Mouse (Mus musculus): Measurements from ENCODE around the gene Hsd3b7. TPM values are rescaled to one million over a fixed set of nuclear protein-coding genes. Genes with fewer than 3 reads are reported as not detected.

Gene Hsd3b7
- 1 to 10 TPM; 1.5 to 6.4 TPM for polyA plus RNA-seq (2017; shearing (Covaris generic))

DNA sequence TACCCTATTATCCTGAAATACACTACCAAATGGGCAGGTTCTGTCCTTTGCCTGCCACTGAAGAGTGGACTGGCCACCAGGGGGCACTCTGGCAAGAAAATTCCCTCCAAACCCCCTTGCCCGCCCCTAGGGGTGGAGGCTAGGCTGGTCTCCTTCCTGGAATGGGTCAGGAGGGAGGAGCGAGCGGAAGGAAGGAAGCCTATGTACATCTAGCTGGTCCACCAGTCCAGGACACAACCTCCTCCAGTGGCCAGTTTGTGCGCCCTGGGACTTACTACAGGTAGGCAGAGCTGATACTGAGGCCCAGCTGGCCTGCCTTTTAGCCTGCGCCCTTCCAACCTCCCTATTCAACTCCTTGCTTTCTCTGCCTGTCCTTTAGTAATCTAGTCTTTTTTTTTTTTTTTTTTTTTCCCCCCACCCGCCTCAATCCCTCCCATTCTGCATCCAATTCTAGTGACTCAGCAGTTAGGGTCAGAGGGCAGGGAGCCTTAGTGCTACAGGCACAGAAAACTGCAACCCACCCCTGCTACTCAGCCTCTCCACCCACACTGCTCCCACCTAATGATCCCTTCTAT, at the start of gene Hsd3b7:
TSS of gene Hsd3b7 (plus strand) at position 170 of the 575 bp plus-strand sequence.

GRCm38 (mm10) chr7:127769651-127770038, 30.8 kb upstream of the Hsd3b7 start, which contains the start of gene Orai3:
TSS of gene Orai3 (plus strand) at chr7:127769815.

DNA sequence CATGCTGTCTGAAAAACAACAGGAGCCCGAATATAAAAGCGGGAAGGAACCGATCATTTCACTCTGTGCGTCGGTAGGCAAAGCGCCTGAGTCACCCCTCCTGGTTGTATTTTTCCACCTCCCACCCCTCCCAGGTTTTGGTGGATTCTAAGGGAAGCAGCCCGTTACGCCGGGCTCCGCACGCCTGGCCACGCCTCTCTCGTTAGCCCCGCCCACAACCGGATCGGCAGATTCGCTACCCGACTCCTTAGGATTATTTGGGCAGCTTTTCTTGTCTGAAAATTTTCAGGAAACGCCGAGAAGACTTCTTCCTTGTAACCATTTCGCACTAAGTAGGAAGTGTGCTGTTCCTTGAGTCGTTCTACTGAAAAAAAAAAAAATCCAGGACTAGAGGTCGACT, 24.0 kb upstream of the Hsd3b7 start, which contains the start of gene Setd1a:
TSS of gene Setd1a (plus strand) at position 245 of the 400 bp plus-strand sequence.

DNA sequence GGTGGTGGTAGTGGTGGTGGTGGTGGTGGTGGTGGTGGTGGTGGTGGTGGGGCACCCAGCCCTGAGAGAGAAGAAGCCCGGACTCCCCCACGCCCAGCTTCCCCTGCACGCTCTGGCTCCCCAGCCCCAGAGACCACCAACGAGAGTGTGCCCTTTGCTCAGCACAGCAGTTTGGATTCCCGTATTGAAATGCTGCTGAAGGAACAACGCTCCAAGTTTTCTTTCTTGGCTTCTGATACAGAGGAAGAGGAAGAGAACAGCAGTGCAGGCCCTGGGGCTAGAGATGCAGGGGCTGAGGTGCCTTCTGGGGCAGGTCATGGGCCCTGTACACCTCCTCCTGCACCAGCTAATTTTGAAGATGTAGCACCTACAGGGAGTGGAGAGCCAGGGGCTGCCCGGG, 15.1 kb upstream of the Hsd3b7 start, which contains the start of gene Gm49388:
TSS of gene Gm49388 (plus strand) at position 301 of the 400 bp plus-strand sequence.

GRCm38 (mm10) chr7:127824176-127824871, 23.9 kb downstream of the Hsd3b7 start, which contains the start of the genes Stx4a and Stx1b:
TSS of gene Stx4a (plus strand) at chr7:127824294.
TSS of gene Stx1b (minus strand) at chr7:127824549.

Other genes starting within 250 kb of the Hsd3b7 start
- 10 to 100 TPM; 12.1 to 19.3 TPM for gene Tmem265, start 239.2 kb upstream of the Hsd3b7 start, polyA plus RNA-seq (2017; shearing (Covaris generic))
- 100 to 1,000 TPM; 109 to 114 TPM for gene Phkg2, start 227.3 kb upstream of the Hsd3b7 start, polyA plus RNA-seq (2017; shearing (Covaris generic))
- 1 to 10 TPM in 1 of 2 experiments, under 1 TPM in 1; 0.23 to 1.2 TPM for gene Ccdc189, start 212.0 kb upstream of the Hsd3b7 start, polyA plus RNA-seq (2017; shearing (Covaris generic))
- 100 to 1,000 TPM in 1 of 2 experiments, 10 to 100 TPM in 1; 62.0 to 103 TPM for gene Rnf40, start 211.8 kb upstream of the Hsd3b7 start, polyA plus RNA-seq (2017; shearing (Covaris generic))
- gene Zfp629, start 184.8 kb upstream of the Hsd3b7 start, polyA plus RNA-seq (2017; shearing (Covaris generic)) = under 1 TPM; 0.49 to 0.92 TPM
- 10 to 100 TPM; 71.9 to 74.6 TPM for gene Bcl7c, start 91.7 kb upstream of the Hsd3b7 start, polyA plus RNA-seq (2017; shearing (Covaris generic))
- gene Ctf1, start 87.9 kb upstream of the Hsd3b7 start, polyA plus RNA-seq (2017; shearing (Covaris generic)) = not detected
- not detected for gene Ctf2, start 68.4 kb upstream of the Hsd3b7 start, polyA plus RNA-seq (2017; shearing (Covaris generic))
- 1 to 10 TPM in 1 of 2 experiments, under 1 TPM in 1; 0.74 to 1.4 TPM for gene Fbxl19, start 56.1 kb upstream of the Hsd3b7 start, polyA plus RNA-seq (2017; shearing (Covaris generic))
- gene Orai3, start 30.8 kb upstream of the Hsd3b7 start, polyA plus RNA-seq (2017; shearing (Covaris generic)) = 10 to 100 TPM; 22.3 to 32.9 TPM
- 1 to 10 TPM; 4.1 to 4.4 TPM for gene Setd1a, start 23.9 kb upstream of the Hsd3b7 start, polyA plus RNA-seq (2017; shearing (Covaris generic))
- gene Gm49388, start 15.0 kb upstream of the Hsd3b7 start, polyA plus RNA-seq (2017; shearing (Covaris generic)) = not detected
- gene Stx4a, start 23.7 kb downstream of the Hsd3b7 start, polyA plus RNA-seq (2017; shearing (Covaris generic)) = 100 to 1,000 TPM; 114 to 120 TPM
- gene Stx1b, start 23.9 kb downstream of the Hsd3b7 start, polyA plus RNA-seq (2017; shearing (Covaris generic)) = not detected
- gene Zfp646, start 75.6 kb downstream of the Hsd3b7 start, polyA plus RNA-seq (2017; shearing (Covaris generic)) = 10 to 100 TPM; 18.2 to 41.6 TPM
- gene Zfp668, start 76.2 kb downstream of the Hsd3b7 start, polyA plus RNA-seq (2017; shearing (Covaris generic)) = 10 to 100 TPM; 17.6 to 20.2 TPM
- gene Prss53, start 90.4 kb downstream of the Hsd3b7 start, polyA plus RNA-seq (2017; shearing (Covaris generic)) = under 1 TPM in 1 of 2 experiments, not detected in 1; 0.30 TPM
- not detected for gene Gm21974, start 94.8 kb downstream of the Hsd3b7 start, polyA plus RNA-seq (2017; shearing (Covaris generic))
- gene Vkorc1, start 95.0 kb downstream of the Hsd3b7 start, polyA plus RNA-seq (2017; shearing (Covaris generic)) = 10 to 100 TPM; 19.6 to 26.5 TPM
- 10 to 100 TPM; 58.4 to 67.7 TPM for gene Bckdk, start 103.5 kb downstream of the Hsd3b7 start, polyA plus RNA-seq (2017; shearing (Covaris generic))
- 10 to 100 TPM; 38.6 to 42.8 TPM for gene Kat8, start 111.9 kb downstream of the Hsd3b7 start, polyA plus RNA-seq (2017; shearing (Covaris generic))
- under 1 TPM in 1 of 2 experiments, not detected in 1; 0.23 TPM for gene Prss8, start 129.5 kb downstream of the Hsd3b7 start, polyA plus RNA-seq (2017; shearing (Covaris generic))
- gene Prss36, start 146.1 kb downstream of the Hsd3b7 start, polyA plus RNA-seq (2017; shearing (Covaris generic)) = 1 to 10 TPM; 2.3 to 3.3 TPM
- 100 to 1,000 TPM; 116 to 146 TPM for gene Fus, start 166.9 kb downstream of the Hsd3b7 start, polyA plus RNA-seq (2017; shearing (Covaris generic))
- gene Pycard, start 193.3 kb downstream of the Hsd3b7 start, polyA plus RNA-seq (2017; shearing (Covaris generic)) = 100 to 1,000 TPM; 420 to 581 TPM
- under 1 TPM in 1 of 2 experiments, not detected in 1; 0.16 TPM for gene Trim72, start 203.3 kb downstream of the Hsd3b7 start, polyA plus RNA-seq (2017; shearing (Covaris generic))

All from activated CD4-positive, CD25-positive, alpha-beta regulatory T cell (primary cell).